Mouse (Mus musculus) myocyte (in vitro differentiated cells): ENCODE measurements around the gene Mrpl43. TPM values are rescaled to one million over a fixed set of nuclear protein-coding genes. Genes with fewer than 3 reads are reported as not detected.

ENCODE experiments used
- H3K27me3 ChIP-seq: one replicate; pipeline ENCODE4 v1.6.1; 2011; ENCODE audit not compliant: control insufficient read depth, insufficient read depth, insufficient read length
- H3K36me3 ChIP-seq: one replicate; pipeline ENCODE4 v1.6.1; 2011; ENCODE audit not compliant: control insufficient read depth, insufficient read depth
- H3K4me2 ChIP-seq: one replicate; pipeline ENCODE4 v1.6.1; 2011; ENCODE audit warnings: low read depth, control low read depth
- H3K4me3 ChIP-seq: one replicate; pipeline ENCODE4 v1.5.1; 2011; ENCODE audit warnings: mild to moderate bottlenecking, control low read depth, moderate library complexity
- H3K79me2 ChIP-seq: one replicate; pipeline ENCODE4 v1.6.1; 2011; ENCODE audit not compliant: control insufficient read depth, insufficient read depth
- H3ac ChIP-seq: one replicate; pipeline ENCODE4 v1.6.1; 2011; ENCODE audit not compliant: control insufficient read depth, insufficient read length
- CEBPB ChIP-seq: IDR thresholded peaks from 2 replicates; pipeline ENCODE4 v1.6.1; 2011; ENCODE audit warnings: mild to moderate bottlenecking, moderate library complexity; ENCODE audit not compliant: poor library complexity, insufficient read depth, severe bottlenecking
- E2F4 ChIP-seq: IDR thresholded peaks from one replicate; pipeline ENCODE4 v1.6.1; 2011; ENCODE audit warnings: mild to moderate bottlenecking, control low read depth, moderate library complexity; ENCODE audit not compliant: insufficient read depth
- MAX ChIP-seq: IDR thresholded peaks from one replicate; pipeline ENCODE4 v1.6.1; 2011; ENCODE audit warnings: low read depth, mild to moderate bottlenecking, control low read depth
- MYOD1 ChIP-seq, 3 experiments: IDR thresholded peaks; one replicate each; pipeline ENCODE4 v1.6.1; 2011; ENCODE audit warnings: control low read depth in 2 of 3, low read depth in 2 of 3, mild to moderate bottlenecking in 2 of 3, moderate library complexity in 1 of 3; ENCODE audit not compliant: insufficient read length in 2 of 3, control insufficient read depth in 1 of 3
- MYOG ChIP-seq, 3 experiments: IDR thresholded peaks; one replicate each; pipeline ENCODE4 v1.6.1; 2011; ENCODE audit warnings: control low read depth in 2 of 3, low read depth in 2 of 3, mild to moderate bottlenecking in 2 of 3; ENCODE audit not compliant: insufficient read length in 2 of 3, control insufficient read depth in 1 of 3, insufficient read depth in 1 of 3
- POLR2A ChIP-seq: IDR thresholded peaks from one replicate; pipeline ENCODE4 v1.6.1; 2011; ENCODE audit warnings: low read depth, mild to moderate bottlenecking, control low read depth, moderate library complexity; ENCODE audit not compliant: insufficient read length
- POLR2AphosphoS2 ChIP-seq: IDR thresholded peaks from one replicate; pipeline ENCODE4 v1.6.1; 2011; ENCODE audit warnings: low read depth, control low read depth; ENCODE audit not compliant: insufficient read length
- REST ChIP-seq: IDR thresholded peaks from one replicate; pipeline ENCODE4 v1.6.1; 2011; ENCODE audit warnings: mild to moderate bottlenecking, control low read depth, moderate library complexity; ENCODE audit not compliant: insufficient read depth, insufficient read length
- SRF ChIP-seq: IDR thresholded peaks from one replicate; pipeline ENCODE4 v1.6.1; 2011; ENCODE audit warnings: low read depth; ENCODE audit not compliant: control insufficient read depth, insufficient read length
- TCF12 ChIP-seq: IDR thresholded peaks from one replicate; pipeline ENCODE4 v1.6.1; 2011; ENCODE audit warnings: mild to moderate bottlenecking, control low read depth; ENCODE audit not compliant: poor library complexity, insufficient read depth, severe bottlenecking
- TCF3 ChIP-seq: IDR thresholded peaks from one replicate; pipeline ENCODE4 v1.6.1; 2011; ENCODE audit warnings: low read depth, control low read depth; ENCODE audit not compliant: insufficient read length
- USF1 ChIP-seq: IDR thresholded peaks from one replicate; pipeline ENCODE4 v1.6.1; 2011; ENCODE audit warnings: low read depth, mild to moderate bottlenecking, control low read depth, moderate library complexity
- polyA plus RNA-seq: library from polyadenylated mRNA; unstranded; fragments of >200 nt; fragmentation: generic; extraction: Trizol; gene quantifications from one replicate; pipeline ENCODE4 v1.2.1, GENCODE M21; 2012; ENCODE audit warnings: missing spikeins

The Mrpl43 gene
- polyA plus RNA-seq, 1 experiment, result 81.3 TPM

DNA sequence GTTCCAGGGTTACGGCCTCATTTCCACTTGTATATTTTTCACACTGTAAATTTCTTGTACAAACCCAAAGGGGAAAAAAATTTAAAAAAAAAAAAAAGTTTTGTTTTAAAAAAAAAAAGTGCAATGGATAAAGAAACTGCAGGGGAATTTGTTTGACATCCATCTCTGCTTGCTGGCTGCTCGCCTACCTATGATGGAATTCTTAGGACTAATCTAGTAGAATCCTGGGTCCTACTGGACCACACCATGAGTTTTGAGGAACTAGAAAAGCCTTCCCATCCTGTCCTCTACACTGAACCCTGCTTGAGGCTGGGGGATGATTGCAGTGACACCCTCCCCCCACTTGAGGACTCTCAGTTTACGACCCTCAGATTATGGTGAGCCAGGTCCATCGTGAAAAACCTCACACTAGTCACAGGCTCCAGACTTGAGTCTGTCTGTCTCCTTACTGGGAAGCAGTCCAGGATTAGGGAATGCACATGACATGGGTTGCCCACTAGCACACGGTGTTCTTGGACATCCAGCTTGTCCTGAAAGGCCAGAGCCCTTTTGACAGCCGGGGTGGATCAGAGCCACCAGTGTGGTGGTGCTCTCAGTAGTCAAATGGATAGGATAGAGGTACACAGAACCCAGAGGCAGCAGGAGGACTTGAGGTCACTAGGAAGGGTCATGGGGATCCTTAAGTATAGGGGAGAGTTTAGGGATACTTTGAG, 20.9 kb upstream of the Mrpl43 start:
- H3K27me3 ChIP-seq, result no peaks in the 10 kb centered on the region
- no peak overlapping the region for H3K4me3 ChIP-seq
- H3K36me3 ChIP-seq, result peaks cover 5% of the 10 kb centered on the region
- TF ChIP-seq USF1, result no peak
- TF ChIP-seq POLR2AphosphoS2, result peak; percentile 69
- TF ChIP-seq MAX, result no peak
- H3ac ChIP-seq, result no peak overlapping the region
- H3K4me2 ChIP-seq, result no peak overlapping the region
- peaks cover 7% of the 10 kb centered on the region for H3K79me2 ChIP-seq

DNA sequence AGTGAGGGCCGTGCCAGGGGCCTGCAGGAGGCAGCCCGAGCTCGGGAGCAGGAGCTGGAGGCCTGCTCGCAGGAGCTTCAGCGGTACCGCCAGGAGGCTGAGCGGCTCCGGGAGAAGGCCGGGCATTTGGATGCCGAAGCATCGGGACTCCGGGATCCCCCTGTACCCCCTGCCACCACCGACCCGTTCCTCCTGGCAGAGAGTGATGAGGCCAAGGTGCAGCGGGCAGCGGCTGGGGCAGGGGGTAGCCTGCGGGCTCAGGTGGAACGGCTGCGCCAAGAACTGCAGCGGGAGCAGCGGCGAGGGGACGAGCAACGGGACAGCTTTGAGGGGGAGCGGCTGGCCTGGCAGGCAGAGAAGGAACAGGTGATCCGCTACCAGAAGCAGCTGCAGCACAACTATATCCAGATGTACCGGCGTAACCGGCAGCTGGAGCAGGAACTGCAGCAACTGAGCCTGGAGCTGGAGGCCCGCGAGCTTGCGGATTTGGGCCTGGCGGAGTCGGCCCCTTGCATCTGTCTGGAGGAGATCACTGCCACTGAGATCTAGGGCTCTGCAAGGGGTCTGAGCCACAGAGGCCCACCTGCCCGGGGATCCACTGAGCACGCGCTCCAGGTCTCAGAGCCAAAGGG, 19.8 kb upstream of the Mrpl43 start:
- H3K4me3 ChIP-seq, result no peak overlapping the region
- no peaks in the 10 kb centered on the region for H3K27me3 ChIP-seq
- H3K36me3 ChIP-seq, result peaks cover 5% of the 10 kb centered on the region
- H3K4me2 ChIP-seq, result no peak overlapping the region
- peaks cover 18% of the 10 kb centered on the region for H3K79me2 ChIP-seq
- TF ChIP-seq POLR2A (peak; percentile 9), CEBPB (no peak), SRF (no peak), TCF12 (no peak), MYOG (IDR thresholded peaks at IDR 0.05; ENCODE audit: control insufficient read depth in 1 of 3, insufficient read depth in 1 of 3, insufficient read length in 2 of 3, low read depth in 2 of 3) (no peak), TCF3 (no peak), POLR2AphosphoS2 (peak; percentile 16)
- H3ac ChIP-seq, result no peak overlapping the region

DNA sequence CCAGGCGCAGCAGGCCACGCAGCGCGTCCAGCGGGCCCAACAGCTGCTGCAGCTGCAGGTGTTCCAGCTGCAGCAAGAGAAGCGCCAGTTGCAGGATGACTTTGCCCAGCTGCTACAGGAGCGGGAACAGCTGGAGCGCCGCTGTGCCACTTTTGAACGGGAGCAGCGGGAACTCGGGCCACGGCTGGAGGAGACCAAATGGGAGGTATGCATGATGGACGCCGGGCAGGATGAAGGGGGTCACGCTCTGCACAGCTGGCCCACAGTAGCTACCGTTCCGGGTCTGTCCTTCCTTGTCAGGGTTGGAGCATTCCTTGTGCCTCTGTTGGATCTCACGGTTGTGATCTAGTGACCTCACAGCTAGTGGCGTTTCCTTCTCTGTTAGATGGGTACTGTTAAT, 18.5 kb upstream of the Mrpl43 start:
- Histone ChIP-seq H3K27me3 (no peaks in the 10 kb centered on the region), H3K4me2 (no peak overlapping the region), H3K79me2 (peaks cover 30% of the 10 kb centered on the region), H3ac (no peak overlapping the region), H3K4me3 (no peak overlapping the region), H3K36me3 (peaks cover 5% of the 10 kb centered on the region)
- TF ChIP-seq POLR2A (peak; percentile 47), SRF (no peak), USF1 (no peak), MYOD1 (IDR thresholded peaks at IDR 0.05; ENCODE audit: control insufficient read depth in 1 of 3, insufficient read length in 2 of 3, low read depth in 2 of 3) (no peak), POLR2AphosphoS2 (peak; percentile 89), CEBPB (no peak), TCF12 (no peak), REST (no peak), MYOG (IDR thresholded peaks at IDR 0.05; ENCODE audit: control insufficient read depth in 1 of 3, insufficient read depth in 1 of 3, insufficient read length in 2 of 3, low read depth in 2 of 3) (peak in 1 of 3 experiments; percentile 14), TCF3 (no peak), E2F4 (no peak), MAX (no peak)

DNA sequence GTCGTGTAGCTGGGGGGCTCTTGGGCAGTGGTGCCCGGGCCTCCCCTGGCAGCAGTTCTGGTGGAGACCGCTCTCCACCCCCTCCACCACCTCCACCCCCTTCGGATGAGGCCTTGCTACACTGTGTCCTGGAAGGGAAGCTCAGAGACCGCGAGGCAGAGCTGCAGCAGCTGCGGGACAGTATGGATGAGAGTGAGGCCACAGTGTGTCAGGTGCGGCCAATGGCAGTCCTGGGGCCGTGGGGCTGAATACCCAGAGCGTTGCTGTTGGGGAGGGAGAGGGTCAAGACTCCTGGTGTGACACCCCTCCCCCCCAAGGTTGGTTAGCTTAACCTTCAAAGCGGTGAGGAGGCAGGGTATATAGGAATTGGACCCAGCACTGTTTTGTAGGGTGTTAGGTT, 17.8 kb upstream of the Mrpl43 start:
- Histone ChIP-seq H3K79me2 (peaks cover 38% of the 10 kb centered on the region), H3ac (no peak overlapping the region), H3K4me3 (no peak overlapping the region), H3K27me3 (no peaks in the 10 kb centered on the region), H3K36me3 (peaks cover 5% of the 10 kb centered on the region), H3K4me2 (no peak overlapping the region)
- TF ChIP-seq POLR2AphosphoS2 (peak; percentile 78), REST (no peak)

DNA sequence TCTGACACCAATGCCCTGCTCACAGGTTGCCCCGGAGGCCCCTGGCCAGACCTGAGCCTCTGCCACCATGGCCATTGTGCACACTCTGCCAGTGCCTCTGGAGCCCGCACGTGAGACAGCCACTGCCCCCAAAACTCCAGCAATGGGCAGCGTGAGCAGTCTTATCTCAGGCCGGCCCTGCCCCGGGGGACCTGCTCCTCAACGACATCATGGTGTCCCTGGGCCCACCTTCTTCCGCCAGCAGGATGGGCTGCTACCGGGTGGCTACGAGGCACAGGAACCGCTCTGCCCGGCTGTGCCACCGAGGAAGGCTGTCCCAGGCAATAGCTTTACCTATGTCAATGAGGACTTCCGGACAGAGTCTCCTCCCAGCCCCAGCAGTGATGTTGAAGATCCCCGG, 15.1 kb upstream of the Mrpl43 start:
- Histone ChIP-seq H3K4me3 (no peak overlapping the region), H3K4me2 (peak overlapping the region; percentile 78), H3K36me3 (no peaks in the 10 kb centered on the region)

More for the DNA sequence above, 15.1 kb upstream of the Mrpl43 start:
- Histone ChIP-seq H3K27me3 (no peaks in the 10 kb centered on the region), H3ac (no peak overlapping the region), H3K79me2 (peaks cover 48% of the 10 kb centered on the region)
- TF ChIP-seq MYOG (IDR thresholded peaks at IDR 0.05; ENCODE audit: control insufficient read depth in 1 of 3, insufficient read depth in 1 of 3, insufficient read length in 2 of 3, low read depth in 2 of 3), result no peak
- TF ChIP-seq TCF12, result no peak
- peak; percentile 12 for TF ChIP-seq POLR2A
- no peak for TF ChIP-seq E2F4
- no peak for TF ChIP-seq SRF
- no peak for TF ChIP-seq MAX
- no peak for TF ChIP-seq TCF3
- TF ChIP-seq REST, result no peak
- TF ChIP-seq POLR2AphosphoS2, result peak; percentile 60
- TF ChIP-seq USF1, result no peak
- TF ChIP-seq CEBPB, result no peak
- TF ChIP-seq MYOD1 (IDR thresholded peaks at IDR 0.05; ENCODE audit: control insufficient read depth in 1 of 3, insufficient read length in 2 of 3, low read depth in 2 of 3), result no peak
